Mouse (Mus musculus): ENCODE data around the gene Tgds. TPM values are rescaled to one million over a fixed set of nuclear protein-coding genes. Genes with fewer than 3 reads are reported as not detected.
"Not testable (repeated sequence)": the region's sequence is repeated elsewhere in the genome, so short reads cannot be mapped to it uniquely, and the experiment has no call there.

Tgds gene
- polyA plus RNA-seq, 1 experiment from 2014 or later: 13.5 TPM

GRCm38 (mm10) chr14:118131931-118132641, 469 bp downstream of the Tgds start:
- H3K4me1 ChIP-seq (replicated peaks): peaks cover 38% of the 10 kb centered on the region
- H3K9ac ChIP-seq: peak overlapping the region; percentile 65
- H3K27me3 ChIP-seq: no peaks in the 10 kb centered on the region
- no peak overlapping the region; the same call in 1 of the 2 replicates for H3K27ac ChIP-seq (replicated peaks)
- peaks cover 21% of the 10 kb centered on the region for H3K36me3 ChIP-seq (replicated peaks)
- 11% methylated on average over 21 of the region's 21 CpGs for WGBS (ENCODE audit: insufficient replicate concordance)
- H3K4me2 ChIP-seq: peak overlapping the region; percentile 72
- H3K9me3 ChIP-seq (replicated peaks): no peaks in the 10 kb centered on the region
- ATAC-seq (ENCODE audit: insufficient read depth): 0 out of 2 replicates have a peak, but pooled peaks have one; percentile 0
- peak overlapping the region; percentile 76 for H3K4me3 ChIP-seq (replicated peaks)

DNA sequence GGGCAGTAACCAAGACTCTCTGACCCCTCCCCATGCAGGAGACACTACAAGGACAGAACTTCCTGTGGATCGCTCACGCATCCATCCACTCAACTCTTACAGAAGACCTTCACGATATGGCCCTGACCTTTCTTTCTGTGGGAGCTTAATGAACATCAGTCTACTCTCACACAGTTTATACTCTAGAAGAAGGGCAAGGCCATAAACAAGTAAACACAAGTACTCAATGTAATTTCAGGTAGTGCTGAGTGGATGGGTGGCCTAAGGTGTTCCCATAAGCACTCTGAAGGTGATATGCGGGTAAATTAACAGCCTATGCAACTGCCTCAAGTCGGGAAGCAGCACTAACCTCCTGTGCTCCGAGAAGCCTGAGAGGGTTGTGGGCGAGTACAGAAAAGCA, 1.1 kb downstream of the Tgds start:
- no peak overlapping the region for H3K9ac ChIP-seq

GRCm38 (mm10) chr14:118126301-118126700, 6.3 kb downstream of the Tgds start:
- Histone ChIP-seq H3K4me1 (replicated peaks) (peaks cover 10% of the 10 kb centered on the region; the same call in 1 of the 2 replicates), H3K27me3 (no peaks in the 10 kb centered on the region), H3K36me3 (replicated peaks) (peaks cover 53% of the 10 kb centered on the region), H3K4me3 (replicated peaks) (no peak overlapping the region), H3K9ac (no peak overlapping the region), H3K4me2 (no peak overlapping the region), H3K27ac (replicated peaks) (no peak overlapping the region), H3K9me3 (replicated peaks) (no peaks in the 10 kb centered on the region)
- no peak for ATAC-seq (ENCODE audit: insufficient read depth)
- WGBS (ENCODE audit: insufficient replicate concordance): 80% methylated on average over 5 of the region's 5 CpGs

More for the DNA sequence above, 1.1 kb downstream of the Tgds start:
- no peak for ATAC-seq (ENCODE audit: insufficient read depth)
- H3K27ac ChIP-seq (replicated peaks): no peak overlapping the region
- peaks cover 34% of the 10 kb centered on the region for H3K4me1 ChIP-seq (replicated peaks)
- no peaks in the 10 kb centered on the region for H3K27me3 ChIP-seq
- peak overlapping the region; percentile 76 for H3K4me3 ChIP-seq (replicated peaks)
- H3K4me2 ChIP-seq: peak overlapping the region; percentile 72
- peaks cover 27% of the 10 kb centered on the region for H3K36me3 ChIP-seq (replicated peaks)
- 60% methylated on average over 7 of the region's 7 CpGs for WGBS (ENCODE audit: insufficient replicate concordance)
- H3K9me3 ChIP-seq (replicated peaks): no peaks in the 10 kb centered on the region

DNA sequence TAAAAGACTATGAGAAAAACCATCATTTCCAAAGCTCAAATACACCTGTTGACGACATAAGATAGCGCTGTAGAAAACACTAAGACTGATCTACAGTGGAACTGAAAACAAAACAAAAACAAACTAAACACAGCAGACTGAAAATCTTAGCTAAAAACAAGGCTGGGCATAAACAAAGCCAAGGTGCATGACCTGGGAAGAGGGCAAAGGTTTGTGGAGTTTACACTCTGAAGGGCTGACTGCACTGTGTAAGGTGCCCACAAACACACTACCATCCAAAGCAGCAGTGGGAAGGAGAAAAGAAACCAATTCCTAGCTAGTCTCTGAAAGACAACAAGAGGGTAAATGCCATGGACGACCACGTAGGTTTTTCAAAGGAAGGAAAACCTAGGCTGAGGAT, 7.8 kb downstream of the Tgds start:
- no peaks in the 10 kb centered on the region for H3K27me3 ChIP-seq
- WGBS (ENCODE audit: insufficient replicate concordance): 75% methylated on average over 4 of the region's 4 CpGs
- no peaks in the 10 kb centered on the region for H3K4me1 ChIP-seq (replicated peaks)
- no peak overlapping the region for H3K4me2 ChIP-seq
- H3K9me3 ChIP-seq (replicated peaks): no peaks in the 10 kb centered on the region
- H3K4me3 ChIP-seq (replicated peaks): no peak overlapping the region
- no peak overlapping the region for H3K9ac ChIP-seq
- H3K27ac ChIP-seq (replicated peaks): no peak overlapping the region
- no peak for ATAC-seq (ENCODE audit: insufficient read depth)
- H3K36me3 ChIP-seq (replicated peaks): peaks cover 68% of the 10 kb centered on the region

DNA sequence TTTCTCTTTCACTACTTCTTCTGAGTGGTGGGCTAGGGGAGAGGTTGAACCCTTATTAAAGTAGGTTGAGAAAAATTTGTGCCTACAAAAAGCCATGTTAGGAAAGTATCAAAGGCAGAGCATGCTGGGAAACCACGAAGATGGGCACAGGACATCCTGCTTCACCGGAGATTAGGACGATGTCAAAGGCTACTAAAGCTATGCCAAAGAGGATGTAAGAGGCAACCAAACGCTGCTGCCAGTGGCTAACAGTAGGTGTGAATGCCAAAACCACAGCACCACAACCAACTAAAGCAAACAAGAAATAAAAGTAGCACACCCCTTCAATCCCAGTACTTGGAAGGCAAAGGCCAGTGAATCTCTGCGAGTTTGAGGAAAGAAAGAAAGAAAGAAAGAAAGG, 8.4 kb downstream of the Tgds start:
- 48% methylated on average over 5 of the region's 5 CpGs for WGBS (ENCODE audit: insufficient replicate concordance)

DNA sequence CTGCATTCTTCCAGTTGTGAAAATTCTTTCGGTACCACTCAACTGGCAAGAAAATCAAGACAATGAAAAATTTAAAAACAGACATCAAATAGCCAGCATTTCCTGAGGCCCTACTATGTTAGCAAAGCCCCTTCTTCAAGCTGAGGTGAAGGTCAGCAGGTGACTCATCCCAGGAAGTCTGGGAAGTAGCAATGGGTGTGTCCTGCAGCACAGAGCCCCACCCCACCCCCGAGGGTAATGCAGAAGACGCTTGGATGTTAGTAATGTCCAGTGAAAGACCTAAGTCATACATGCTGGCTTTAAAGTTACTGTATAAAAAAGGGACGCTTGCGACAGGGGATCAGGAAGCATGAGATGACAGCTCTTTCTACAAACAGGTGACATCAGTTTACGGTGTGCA, 19.4 kb downstream of the Tgds start:
- no peak for ATAC-seq (ENCODE audit: insufficient read depth)
- no peak overlapping the region for H3K27ac ChIP-seq (replicated peaks)
- H3K4me2 ChIP-seq: no peak overlapping the region
- no peaks in the 10 kb centered on the region for H3K9me3 ChIP-seq (replicated peaks)
- no peaks in the 10 kb centered on the region for H3K27me3 ChIP-seq
- 76% methylated on average over 6 of the region's 6 CpGs for WGBS (ENCODE audit: insufficient replicate concordance)
- no peak overlapping the region for H3K9ac ChIP-seq
- H3K36me3 ChIP-seq (replicated peaks): peaks cover 56% of the 10 kb centered on the region
- no peak overlapping the region for H3K4me3 ChIP-seq (replicated peaks)
- H3K4me1 ChIP-seq (replicated peaks): no peaks in the 10 kb centered on the region

More for the DNA sequence above, 8.4 kb downstream of the Tgds start:
- H3K9me3 ChIP-seq (replicated peaks): no peaks in the 10 kb centered on the region
- no peak overlapping the region for H3K4me2 ChIP-seq
- no peaks in the 10 kb centered on the region for H3K27me3 ChIP-seq
- no peak for ATAC-seq (ENCODE audit: insufficient read depth)
- H3K4me1 ChIP-seq (replicated peaks): no peaks in the 10 kb centered on the region
- H3K36me3 ChIP-seq (replicated peaks): peaks cover 73% of the 10 kb centered on the region
- no peak overlapping the region for H3K9ac ChIP-seq
- no peak overlapping the region for H3K27ac ChIP-seq (replicated peaks)
- no peak overlapping the region for H3K4me3 ChIP-seq (replicated peaks)

DNA sequence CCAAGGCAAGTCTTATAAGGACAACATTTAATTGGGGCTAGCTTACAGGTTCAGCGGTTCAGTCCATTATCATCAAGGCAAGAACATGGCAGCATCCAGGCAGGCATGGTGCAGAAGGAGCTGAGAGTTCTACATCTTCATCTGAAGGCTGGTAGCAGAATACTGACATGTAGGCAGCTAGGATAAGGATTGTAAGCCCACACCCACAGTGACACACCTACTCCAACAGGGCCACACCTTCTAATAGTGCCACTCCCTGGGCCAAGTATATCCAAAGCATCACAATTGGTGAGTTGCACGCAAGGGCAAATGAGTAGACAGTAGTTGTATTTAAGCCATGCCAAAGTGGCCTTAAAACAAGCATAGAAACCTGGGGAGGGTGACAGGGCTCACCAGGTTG, 25.1 kb downstream of the Tgds start:
- peaks cover 11% of the 10 kb centered on the region for H3K36me3 ChIP-seq (replicated peaks)
- not testable (repeated sequence) for H3K27me3 ChIP-seq; H3K9me3 ChIP-seq (replicated peaks); H3K4me1 ChIP-seq (replicated peaks); H3K4me2 ChIP-seq; H3K9ac ChIP-seq; H3K27ac ChIP-seq (replicated peaks); H3K4me3 ChIP-seq (replicated peaks); ATAC-seq (ENCODE audit: insufficient read depth)
- 72% methylated on average over 2 of the region's 2 CpGs for WGBS (ENCODE audit: insufficient replicate concordance)

DNA sequence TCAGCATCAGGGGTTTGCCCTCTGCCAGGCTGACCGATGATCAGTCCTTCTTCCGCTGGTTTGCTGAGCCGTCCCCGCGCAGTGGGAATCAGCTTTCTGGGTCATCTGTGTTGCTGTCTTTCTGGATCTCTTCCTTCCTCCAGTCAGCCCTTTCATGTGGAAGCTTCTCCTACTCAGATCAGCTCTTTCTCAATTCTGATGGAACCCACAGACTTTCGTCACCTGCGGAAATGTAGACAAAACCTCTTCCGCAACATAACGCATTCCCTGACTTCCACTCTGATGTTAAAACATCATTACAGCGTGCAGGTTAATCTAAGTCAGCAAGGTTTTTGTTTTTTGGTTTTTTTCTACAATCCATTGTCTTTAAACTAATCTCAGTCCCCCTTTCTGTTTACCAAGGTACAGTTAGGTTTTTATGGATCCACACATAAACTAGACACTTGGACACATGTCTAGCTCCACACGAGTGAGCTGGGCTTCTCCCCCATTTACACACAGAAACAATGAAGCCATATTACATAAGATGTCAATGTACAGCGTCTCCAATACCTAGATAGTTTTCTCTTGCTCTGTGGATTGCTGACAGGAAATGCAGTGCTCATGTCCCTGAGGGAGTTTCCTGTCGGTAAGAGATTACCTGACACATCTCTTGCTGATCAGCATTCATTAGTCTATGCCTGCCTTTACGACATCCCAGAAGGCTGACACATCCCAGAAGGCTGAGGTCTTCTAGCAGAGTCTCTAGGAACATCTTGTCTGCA, 31.1 kb downstream of the Tgds start:
- Histone ChIP-seq H3K4me2 (no peak overlapping the region), H3K27me3 (no peaks in the 10 kb centered on the region), H3K36me3 (replicated peaks) (no peaks in the 10 kb centered on the region), H3K9ac (no peak overlapping the region), H3K27ac (replicated peaks) (no peak overlapping the region), H3K9me3 (replicated peaks) (no peaks in the 10 kb centered on the region), H3K4me1 (replicated peaks) (no peaks in the 10 kb centered on the region; the same call in 1 of the 2 replicates), H3K4me3 (replicated peaks) (no peak overlapping the region)
- no peak for ATAC-seq (ENCODE audit: insufficient read depth)
- 61% methylated on average over 14 of the region's 14 CpGs for WGBS (ENCODE audit: insufficient replicate concordance)

DNA sequence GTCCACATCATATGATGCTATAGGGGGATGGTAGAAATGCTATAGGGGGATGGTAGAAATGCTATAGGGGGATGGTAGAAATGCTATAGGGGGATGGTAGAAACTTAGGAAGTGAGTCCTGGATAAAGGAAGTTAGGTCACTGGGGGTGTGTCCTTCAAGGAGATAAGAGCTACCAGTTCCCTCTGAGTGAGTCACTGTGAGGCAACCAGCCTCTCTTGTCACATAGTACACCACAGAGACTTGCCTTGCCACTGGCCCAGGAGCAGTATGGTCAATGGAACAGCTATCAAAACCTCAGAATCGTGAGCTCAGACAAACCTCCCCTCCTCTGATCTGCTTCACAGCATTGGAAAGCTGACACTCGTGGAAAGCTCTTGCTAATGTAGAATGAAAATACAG, 34.3 kb downstream of the Tgds start:
- H3K4me3 ChIP-seq (replicated peaks): no peak overlapping the region
- H3K27me3 ChIP-seq: no peaks in the 10 kb centered on the region
- H3K27ac ChIP-seq (replicated peaks): no peak overlapping the region
- no peaks in the 10 kb centered on the region for H3K36me3 ChIP-seq (replicated peaks)
- no peak for ATAC-seq (ENCODE audit: insufficient read depth)
- 35% methylated on average over 2 of the region's 2 CpGs for WGBS (ENCODE audit: insufficient replicate concordance)
- no peaks in the 10 kb centered on the region for H3K9me3 ChIP-seq (replicated peaks)
- H3K4me1 ChIP-seq (replicated peaks): no peaks in the 10 kb centered on the region; the same call in 1 of the 2 replicates
- H3K4me2 ChIP-seq: no peak overlapping the region
- no peak overlapping the region for H3K9ac ChIP-seq

DNA sequence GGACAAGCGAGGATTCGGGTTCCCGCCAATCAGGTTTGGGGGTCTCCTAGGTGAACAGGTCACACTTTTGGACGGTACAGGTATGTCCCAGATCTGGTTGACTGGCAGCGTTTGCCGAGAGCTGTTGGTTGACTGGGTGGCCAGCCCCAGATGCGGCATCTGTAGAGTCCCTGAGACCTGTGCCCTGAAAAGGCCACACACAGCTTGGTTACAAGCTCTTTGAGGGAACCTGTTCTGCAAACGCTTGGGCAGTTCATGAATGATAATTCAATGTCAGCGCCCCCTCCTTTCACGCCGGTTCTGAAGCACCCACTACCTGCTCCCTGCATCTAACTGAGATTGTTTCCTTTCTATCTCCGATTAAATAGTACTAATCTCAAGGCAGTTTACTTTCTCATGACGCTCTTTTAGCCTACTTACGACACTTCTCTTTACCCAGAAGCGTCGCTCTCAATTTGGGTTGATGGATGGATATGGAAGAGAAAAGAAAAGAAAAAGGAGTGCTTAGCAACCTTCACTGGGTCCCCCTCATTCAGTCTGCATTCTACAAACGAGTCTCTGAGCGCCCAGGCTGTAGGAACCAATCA, 42.7 kb downstream of the Tgds start:
- H3K27ac ChIP-seq (replicated peaks): no peak overlapping the region
- no peaks in the 10 kb centered on the region for H3K9me3 ChIP-seq (replicated peaks)
- 2% methylated on average over 18 of the region's 18 CpGs for WGBS (ENCODE audit: insufficient replicate concordance)
- H3K4me3 ChIP-seq (replicated peaks): peak overlapping the region; percentile 70
- H3K4me2 ChIP-seq: peak overlapping the region; percentile 80
- peaks cover 17% of the 10 kb centered on the region for H3K4me1 ChIP-seq (replicated peaks)
- peak; percentile 46 for ATAC-seq (ENCODE audit: insufficient read depth)
- no peaks in the 10 kb centered on the region; the same call in 1 of the 2 replicates for H3K27me3 ChIP-seq
- H3K36me3 ChIP-seq (replicated peaks): no peaks in the 10 kb centered on the region
- H3K9ac ChIP-seq: peak overlapping the region; percentile 52

GRCm38 (mm10) chr14:118089215-118089805, 43.2 kb downstream of the Tgds start:
- H3K27ac ChIP-seq (replicated peaks): peak overlapping the region; percentile 61
- no peaks in the 10 kb centered on the region; the same call in 1 of the 2 replicates for H3K27me3 ChIP-seq
- H3K4me2 ChIP-seq: peak overlapping the region; percentile 80
- no peaks in the 10 kb centered on the region for H3K36me3 ChIP-seq (replicated peaks)
- ATAC-seq (ENCODE audit: insufficient read depth): peak; percentile 77
- H3K4me1 ChIP-seq (replicated peaks): peaks cover 17% of the 10 kb centered on the region
- peak overlapping the region; percentile 52 for H3K9ac ChIP-seq
- H3K9me3 ChIP-seq (replicated peaks): no peaks in the 10 kb centered on the region
- WGBS (ENCODE audit: insufficient replicate concordance): under 1% methylated on average over 44 of the region's 44 CpGs
- peak overlapping the region; percentile 70 for H3K4me3 ChIP-seq (replicated peaks)
